ENCODE assay signal across 31 mouse cellular contexts in genomic region chr8:111211180-111211579, GRCm38 (mm10). TPM values are rescaled to one million over a fixed set of nuclear protein-coding genes. Genes with fewer than 3 reads are reported as not detected.
DNase-seq lines count a peak whose midpoint lies in the region; ATAC-seq and TF ChIP-seq lines count a peak whose summit lies in the region.
"Had no signal": no experiment of that assay in that cellular context is flagged by ENCODE, and none has a peak within 500 bp of the region (broad histone marks: within the 10 kb centered on the region; RNA-seq: fewer than 3 reads in every experiment).

No protein-coding gene starts in this region.

- intact Hi-C loops in gastrocnemius, adult 2 months (cut with DNase I) = no loop called here
- intact Hi-C loops in gastrocnemius, postnatal 36 days (cut with DNase I) = no loop called here

- DNase-seq in gastrocnemius, adult 2 months = no peak
- no peak for DNase-seq in gastrocnemius, postnatal 36 days
- DNase-seq in midbrain, embryonic 11.5 days (ENCODE audit: low spot score, missing footprints) = peak; percentile 39
- DNase-seq in brain, adult 2 months (ENCODE audit: low read depth, low spot score) = peak; percentile 67
- DNase-seq in kidney, adult 18-20 months = no peak
- DNase-seq: adrenal gland, adult 8-10 months; adrenal gland, postnatal 14 days; adrenal gland, postnatal 36 days; B cell, adult 2 months; cerebellum, adult 11 months; cerebellum, adult 18-20 months; cerebellum, adult 8-10 months; cerebellum, adult 9-11 months; cerebellum, postnatal 14 days; cerebellum, postnatal 36 days; embryo, embryonic 11 days; forebrain, postnatal 0 days had no signal

- H3K9me3 ChIP-seq in midbrain, embryonic 11.5 days (ENCODE audit: control insufficient read depth, low read length) = no peaks in the 10 kb centered on the region
- no peaks in the 10 kb centered on the region for H3K9me3 ChIP-seq in midbrain, embryonic 13.5 days
- H3K9me3 ChIP-seq in intestine, postnatal 0 days (ENCODE audit: control insufficient read depth) = no peaks in the 10 kb centered on the region
- H3K9me3 ChIP-seq: embryonic facial prominence, embryonic 13.5 days; embryonic facial prominence, embryonic 15.5 days; forebrain, embryonic 10.5 days; forebrain, embryonic 12.5 days; forebrain, embryonic 15.5 days; G1E had no signal

- H3K4me2 ChIP-seq in midbrain, embryonic 11.5 days = no peak overlapping the region
- no peak overlapping the region for H3K4me2 ChIP-seq in midbrain, embryonic 13.5 days (replicated peaks)
- no peak overlapping the region for H3K4me2 ChIP-seq in intestine, postnatal 0 days (replicated peaks; ENCODE audit: low read depth)
- H3K4me2 ChIP-seq: embryonic facial prominence, embryonic 13.5 days; embryonic facial prominence, embryonic 15.5 days; forebrain, embryonic 12.5 days; forebrain, embryonic 15.5 days had no signal

- no peaks in the 10 kb centered on the region for H3K36me3 ChIP-seq in midbrain, embryonic 11.5 days (ENCODE audit: control insufficient read depth, insufficient read depth, low read length)
- no peaks in the 10 kb centered on the region for H3K36me3 ChIP-seq in midbrain, embryonic 13.5 days
- no peaks in the 10 kb centered on the region for H3K36me3 ChIP-seq in intestine, postnatal 0 days (ENCODE audit: control insufficient read depth, insufficient read depth)
- H3K36me3 ChIP-seq: embryonic facial prominence, embryonic 13.5 days; embryonic facial prominence, embryonic 15.5 days; forebrain, embryonic 10.5 days; forebrain, embryonic 12.5 days; forebrain, embryonic 15.5 days; G1E had no signal

- TF ChIP-seq CTCF in gastrocnemius, adult 2 months (IDR thresholded peaks at IDR 0.05) = no peak
- no peak for TF ChIP-seq CTCF in olfactory bulb, adult 2 months (IDR thresholded peaks at IDR 0.05; ENCODE audit: insufficient read depth, low read depth, low read length)
- no peak for TF ChIP-seq CTCF in intestine, postnatal 0 days (IDR thresholded peaks at IDR 0.05; ENCODE audit: low read depth)

- no peak for TF ChIP-seq POLR2A in olfactory bulb, adult 2 months (IDR thresholded peaks at IDR 0.05; ENCODE audit: insufficient read depth, low read depth, low read length)

- H3K9ac ChIP-seq in midbrain, embryonic 11.5 days (ENCODE audit: low read length) = no peak overlapping the region
- no peak overlapping the region for H3K9ac ChIP-seq in midbrain, embryonic 13.5 days (replicated peaks)
- H3K9ac ChIP-seq in intestine, postnatal 0 days (ENCODE audit: low read depth, low read length) = no peak overlapping the region
- H3K9ac ChIP-seq: embryonic facial prominence, embryonic 13.5 days; embryonic facial prominence, embryonic 15.5 days; forebrain, embryonic 12.5 days; forebrain, embryonic 15.5 days; forebrain, postnatal 0 days had no signal

- no peaks in the 10 kb centered on the region for H3K4me1 ChIP-seq in midbrain, embryonic 11.5 days (ENCODE audit: control insufficient read depth, insufficient read depth, low read length)
- 0 out of 2 replicates have a peak, but pooled peaks cover 2% of the 10 kb centered on the region for H3K4me1 ChIP-seq in midbrain, embryonic 13.5 days (replicated peaks)
- H3K4me1 ChIP-seq in olfactory bulb, adult 2 months (ENCODE audit: control insufficient read depth, insufficient read depth, low read length) = no peaks in the 10 kb centered on the region
- H3K4me1 ChIP-seq in intestine, postnatal 0 days (replicated peaks; ENCODE audit: control insufficient read depth, insufficient read depth, low read length) = no peaks in the 10 kb centered on the region
- H3K4me1 ChIP-seq: embryonic facial prominence, embryonic 13.5 days; embryonic facial prominence, embryonic 15.5 days; forebrain, embryonic 10.5 days; forebrain, embryonic 12.5 days; forebrain, embryonic 15.5 days had no signal

- no peak for ATAC-seq in midbrain, embryonic 11.5 days (ENCODE audit: low FRiP score)
- ATAC-seq in midbrain, embryonic 13.5 days = no peak
- ATAC-seq in intestine, postnatal 0 days = no peak
- ATAC-seq: activated CD4-positive, CD25-positive, alpha-beta regulatory T cell, adult 4 months; CD4-positive, CD25-positive, alpha-beta regulatory T cell, adult 4 months; forebrain, embryonic 15.5 days; forebrain, postnatal 0 days; Patski had no signal

- no peak overlapping the region for H3K4me3 ChIP-seq in gastrocnemius, adult 2 months
- H3K4me3 ChIP-seq in midbrain, embryonic 11.5 days (ENCODE audit: low read depth, low read length) = no peak overlapping the region
- no peak overlapping the region for H3K4me3 ChIP-seq in midbrain, embryonic 13.5 days (replicated peaks)
- no peak overlapping the region for H3K4me3 ChIP-seq in olfactory bulb, adult 2 months (ENCODE audit: insufficient read depth, low read depth, low read length)
- no peak overlapping the region for H3K4me3 ChIP-seq in intestine, postnatal 0 days (ENCODE audit: low read depth, low read length)
- H3K4me3 ChIP-seq: embryonic facial prominence, embryonic 13.5 days; embryonic facial prominence, embryonic 15.5 days; erythroblast, embryonic 14.5 days; forebrain, embryonic 10.5 days; forebrain, embryonic 12.5 days; forebrain, embryonic 15.5 days had no signal

- peak overlapping the region; percentile 31 for H3K27ac ChIP-seq in gastrocnemius, adult 2 months
- no peak overlapping the region for H3K27ac ChIP-seq in midbrain, embryonic 11.5 days (ENCODE audit: low read depth, low read length)
- H3K27ac ChIP-seq in midbrain, embryonic 13.5 days = no peak overlapping the region
- H3K27ac ChIP-seq in olfactory bulb, adult 2 months (ENCODE audit: insufficient read depth, low read depth, low read length) = peak overlapping the region; percentile 75; the same call in 1 of the 2 replicates
- H3K27ac ChIP-seq in intestine, postnatal 0 days (ENCODE audit: low read depth, low read length) = no peak overlapping the region
- H3K27ac ChIP-seq: embryonic facial prominence, embryonic 13.5 days; embryonic facial prominence, embryonic 15.5 days; forebrain, embryonic 10.5 days; forebrain, embryonic 12.5 days; forebrain, embryonic 15.5 days had no signal

- 90% methylated on average over 2 of the region's 2 CpGs for WGBS in midbrain, embryonic 11.5 days
- 98% methylated on average over 2 of the region's 2 CpGs for WGBS in midbrain, embryonic 13.5 days
- 63% methylated on average over 2 of the region's 2 CpGs for WGBS in olfactory bulb, adult 2 months
- 78% methylated on average over 2 of the region's 2 CpGs for WGBS in intestine, postnatal 0 days

- H3K27me3 ChIP-seq in midbrain, embryonic 11.5 days (ENCODE audit: control insufficient read depth, insufficient read depth, low read length) = no peaks in the 10 kb centered on the region
- no peaks in the 10 kb centered on the region for H3K27me3 ChIP-seq in midbrain, embryonic 13.5 days
- H3K27me3 ChIP-seq in intestine, postnatal 0 days (replicated peaks; ENCODE audit: control insufficient read depth, insufficient read depth, low read length) = no peaks in the 10 kb centered on the region
- H3K27me3 ChIP-seq: CH12.LX; embryonic facial prominence, embryonic 13.5 days; embryonic facial prominence, embryonic 15.5 days; forebrain, embryonic 12.5 days; forebrain, embryonic 15.5 days; Patski had no signal

RNA-seq across cellular contexts. Expression of gene Glg1, which starts 47.8 kb away (rescaled TPM):
- total RNA-seq in gastrocnemius, adult 2 months (2021) = 10 to 100 TPM; 31.1 to 39.6 TPM
- total RNA-seq in gastrocnemius, postnatal 36 days (2021) = 10 to 100 TPM; 33.4 to 34.0 TPM
- polyA plus RNA-seq in midbrain, embryonic 11.5 days (2014; fragmentation: Nextera tagmentation; extraction: Ambion mirVana) = 76.6 and 82.4 TPM in 2 replicates
- 67.4 and 77.3 TPM in 2 replicates for polyA plus RNA-seq in midbrain, embryonic 13.5 days (2015; fragmentation: Nextera tagmentation; extraction: Ambion mirVana)
- 57.5 TPM in 1 of 2 replicates, not detected in the other for polyA plus RNA-seq in olfactory bulb, adult 2 months (2012; ENCODE audit: insufficient read depth, insufficient read length, low replicate concordance, missing spikeins)
- polyA plus RNA-seq in intestine, postnatal 0 days (2015; fragmentation: Nextera tagmentation; extraction: Ambion mirVana) = 26.5 and 29.1 TPM in 2 replicates

Comparison
In these comparisons a context has a peak if more than half of its experiments do, and no peak if none do; other contexts are left out.
1. DNase-seq: peak in midbrain, embryonic 11.5 days (single experiment) and brain, adult 2 months (single experiment); none in gastrocnemius, adult 2 months (single experiment), gastrocnemius, postnatal 36 days (0 of 2) and kidney, adult 18-20 months (single experiment).
2. H3K27ac ChIP-seq: peak in gastrocnemius, adult 2 months (single experiment) and olfactory bulb, adult 2 months (single experiment); none in midbrain, embryonic 11.5 days (single experiment), midbrain, embryonic 13.5 days (single experiment) and intestine, postnatal 0 days (single experiment).